Mouse (Mus musculus): ENCODE data around the gene Sp2.

Gene Sp2

DNA sequence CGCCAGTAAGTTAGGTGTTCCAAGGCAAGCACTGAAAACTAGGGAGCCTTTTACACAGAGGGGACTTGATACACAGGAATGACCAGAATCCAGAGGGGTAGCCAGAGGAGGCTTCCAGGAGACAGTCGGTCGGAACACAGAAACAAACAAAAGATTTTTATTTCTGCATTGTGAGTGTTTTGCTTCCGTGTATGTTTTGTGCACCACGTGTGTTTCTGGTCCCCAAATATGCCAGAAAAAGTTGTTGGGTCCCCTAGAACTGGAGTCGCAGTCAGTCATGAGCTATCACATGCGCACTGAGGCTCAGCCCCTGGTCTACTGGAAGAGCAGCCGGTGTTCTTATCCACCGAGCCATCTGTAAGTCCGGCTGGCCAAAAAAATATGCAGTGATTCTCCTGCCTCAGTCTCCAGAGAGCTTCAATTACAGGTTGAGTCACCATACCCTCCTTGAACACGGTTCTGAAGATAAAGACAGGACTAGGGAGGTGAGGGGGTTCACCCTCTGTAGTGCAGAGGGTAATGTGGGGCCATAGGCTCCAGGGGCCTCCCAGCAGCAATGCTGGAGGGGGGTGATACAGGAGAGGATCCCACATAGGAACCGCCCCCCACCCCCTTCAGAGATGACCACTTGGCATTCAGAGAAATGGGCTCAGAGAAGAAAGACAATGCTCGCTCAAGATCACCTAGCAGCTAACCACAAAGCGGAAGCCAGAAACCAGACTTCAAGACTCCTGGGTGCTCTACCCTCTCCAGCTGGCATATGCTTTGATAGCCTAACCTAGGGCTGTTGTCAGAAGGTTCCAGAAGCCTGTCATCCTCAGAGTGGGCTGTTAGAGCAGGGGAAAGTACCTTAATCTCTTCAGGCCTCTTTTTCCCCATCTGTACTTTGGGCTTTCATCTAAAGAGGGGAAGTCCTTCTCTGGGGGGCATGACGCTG is 13.3 kb upstream of the Sp2 start:
- no peak for DNase-seq

DNA sequence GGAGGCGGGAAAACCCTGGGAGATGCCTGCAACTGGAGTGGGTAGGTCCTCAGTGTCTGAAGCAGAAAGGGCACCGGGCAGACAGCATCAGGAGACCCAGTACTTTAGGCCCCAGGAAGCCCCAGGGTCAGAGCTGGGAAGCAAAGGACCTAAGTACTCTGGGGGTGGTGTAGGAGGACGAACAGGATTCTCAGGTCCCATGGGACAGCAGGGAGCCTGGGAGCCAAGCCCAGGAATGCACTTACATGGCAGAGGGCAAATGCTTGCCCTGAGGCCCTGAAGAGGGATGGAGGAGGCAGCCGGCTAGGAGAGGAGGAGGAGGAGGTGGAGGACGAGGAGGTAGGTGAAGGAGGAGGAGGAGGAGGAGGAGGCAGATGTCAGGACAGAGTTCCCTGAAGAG is 12.3 kb upstream of the Sp2 start:
- DNase-seq = no peak

DNA sequence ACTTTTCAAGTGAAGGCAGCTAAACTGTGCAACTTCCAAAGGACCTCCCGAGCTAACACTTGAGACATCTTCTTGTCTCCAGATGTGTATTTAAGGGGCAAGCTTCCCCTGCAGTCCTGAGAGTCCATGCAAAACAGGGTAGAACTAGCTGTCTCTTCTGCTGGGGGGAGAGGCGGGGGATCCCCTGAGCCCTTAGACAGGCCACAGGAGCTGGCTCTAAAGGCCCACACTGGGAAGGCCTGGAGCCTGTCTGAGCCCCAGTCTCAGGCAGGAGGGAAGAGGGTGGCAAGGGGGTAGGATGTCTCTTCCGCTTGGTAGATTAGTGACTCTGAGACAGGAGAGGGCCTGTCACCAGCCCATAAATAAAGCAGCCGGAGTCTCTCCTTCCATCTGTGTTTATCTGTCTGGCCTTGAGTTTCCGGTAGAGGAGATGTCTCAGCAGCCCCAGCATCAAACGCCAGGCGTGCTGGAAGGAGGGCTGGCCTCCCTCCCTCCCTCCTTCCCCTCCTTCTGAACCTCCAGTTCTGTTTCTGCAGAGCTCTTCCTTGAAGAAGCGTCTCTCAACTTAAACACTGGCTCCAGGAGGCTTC is 10.1 kb upstream of the Sp2 start:
- no peak for DNase-seq

GRCm38 (mm10) chr11:96991501-96991900 is 8.7 kb upstream of the Sp2 start:
- DNase-seq = no peak

GRCm38 (mm10) chr11:96987873-96988655 is 5.3 kb upstream of the Sp2 start:
- DNase-seq = no peak

DNA sequence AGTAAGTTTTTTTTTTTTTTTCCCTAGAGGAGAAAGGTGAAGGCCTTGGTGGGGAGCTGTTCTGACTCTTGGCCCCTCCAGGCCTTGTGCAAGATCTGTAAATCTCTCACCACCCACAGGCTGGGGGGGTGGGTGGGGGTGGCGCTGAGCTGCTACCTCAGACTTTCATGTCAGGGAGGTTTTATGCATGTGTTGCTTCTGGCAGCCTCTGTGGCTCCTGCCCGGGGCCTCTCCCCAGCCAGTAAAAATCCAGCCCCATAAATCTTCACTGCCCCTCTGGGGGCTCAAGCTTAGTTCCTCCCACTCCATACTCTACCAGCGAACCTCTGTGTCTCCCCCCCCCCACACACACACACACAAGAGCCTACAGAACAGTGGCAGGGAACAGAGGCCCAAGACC is 3.7 kb upstream of the Sp2 start:
- DNase-seq = no peak

DNA sequence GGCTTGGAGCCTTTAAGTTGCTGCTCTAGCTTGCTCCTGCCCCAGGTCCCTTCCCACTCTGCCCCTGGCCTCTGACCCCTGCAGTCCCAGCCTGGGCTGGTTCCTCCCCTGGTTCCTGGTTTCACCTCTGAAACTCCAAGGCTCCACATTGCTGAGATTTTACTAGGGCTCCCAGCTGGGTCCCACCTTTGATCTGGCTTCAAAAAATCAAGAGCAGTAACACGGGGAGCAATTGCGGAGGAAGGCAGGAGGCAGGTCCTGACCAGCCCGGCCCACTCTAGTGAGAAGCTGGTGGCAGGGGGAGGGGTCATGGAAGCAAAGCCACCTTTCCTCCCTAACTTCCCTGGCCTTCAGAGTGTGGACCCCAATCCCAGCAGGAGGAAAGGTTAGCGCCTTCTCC is 2.1 kb upstream of the Sp2 start:
- no peak for DNase-seq

- DNase-seq = peak; percentile 91 to 92
Measured at GRCm38 (mm10) chr11:96982355-96982754, 404 bp downstream of the Sp2 start.

GRCm38 (mm10) chr11:96981461-96981860 is 1.3 kb downstream of the Sp2 start:
- DNase-seq = no peak

GRCm38 (mm10) chr11:96980021-96980420 is 2.7 kb downstream of the Sp2 start:
- no peak for DNase-seq

DNA sequence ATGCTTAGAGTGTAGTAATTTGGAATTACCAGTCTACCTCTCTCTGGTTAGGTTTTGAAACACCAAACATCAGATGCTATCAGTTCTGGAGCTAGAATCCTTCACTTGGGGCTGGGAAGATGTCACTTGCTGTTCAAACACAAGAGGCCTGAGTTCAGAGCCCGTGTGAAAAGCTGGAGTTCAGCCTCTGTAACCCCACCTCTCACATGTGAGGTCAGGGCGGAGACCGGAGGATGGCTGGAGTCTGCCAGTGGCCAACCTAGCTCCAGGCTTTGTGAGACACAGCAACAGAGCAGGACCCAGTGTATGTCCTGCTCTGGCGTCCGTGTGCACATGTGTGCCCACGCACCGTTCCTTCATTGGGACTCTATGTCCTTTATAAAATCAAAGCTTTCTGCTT is 3.4 kb downstream of the Sp2 start:
- DNase-seq = no peak

DNA sequence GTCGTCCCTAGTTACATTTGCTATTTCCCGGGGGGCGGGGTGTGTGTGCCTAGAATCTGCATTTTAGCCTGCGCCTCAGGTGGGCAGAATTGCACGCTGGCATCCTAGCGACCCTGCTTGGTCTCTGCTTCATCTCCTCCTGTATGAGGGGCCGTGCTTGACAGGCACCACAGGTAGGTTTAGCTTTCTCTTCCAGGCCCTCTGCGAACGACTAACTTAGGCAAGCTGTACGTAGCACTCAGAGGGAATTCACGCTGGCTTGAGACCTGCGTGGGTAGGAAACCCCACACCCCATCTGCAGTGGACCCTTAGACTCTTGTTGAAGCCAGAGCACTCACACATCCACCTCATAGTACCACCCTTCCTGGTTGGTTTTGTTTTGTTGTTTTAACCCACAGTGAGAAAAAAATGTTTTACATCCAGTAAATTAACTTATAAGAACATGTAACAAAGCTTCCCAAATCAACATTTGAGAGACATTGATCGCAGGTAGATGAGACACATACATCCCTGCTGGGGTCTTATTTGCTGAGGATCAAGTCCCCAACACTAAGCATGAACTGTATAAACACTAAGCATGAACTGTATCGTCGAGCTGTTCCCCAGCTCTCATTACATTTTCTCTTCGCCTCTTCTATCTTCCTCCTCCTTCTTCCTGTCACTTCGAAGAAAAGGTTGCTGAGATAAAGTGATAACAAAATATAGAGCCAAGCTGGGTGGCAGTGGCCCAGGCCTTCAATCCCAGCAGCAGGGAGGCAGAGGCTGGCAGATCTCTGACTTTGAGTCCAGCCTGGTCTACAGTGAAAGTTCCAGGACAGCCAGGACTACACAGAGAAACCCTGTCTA is 4.1 kb downstream of the Sp2 start:
- no peak for DNase-seq

GRCm38 (mm10) chr11:96977606-96978400 is 5.0 kb downstream of the Sp2 start:
- DNase-seq = peak; percentile 98 to 99

DNA sequence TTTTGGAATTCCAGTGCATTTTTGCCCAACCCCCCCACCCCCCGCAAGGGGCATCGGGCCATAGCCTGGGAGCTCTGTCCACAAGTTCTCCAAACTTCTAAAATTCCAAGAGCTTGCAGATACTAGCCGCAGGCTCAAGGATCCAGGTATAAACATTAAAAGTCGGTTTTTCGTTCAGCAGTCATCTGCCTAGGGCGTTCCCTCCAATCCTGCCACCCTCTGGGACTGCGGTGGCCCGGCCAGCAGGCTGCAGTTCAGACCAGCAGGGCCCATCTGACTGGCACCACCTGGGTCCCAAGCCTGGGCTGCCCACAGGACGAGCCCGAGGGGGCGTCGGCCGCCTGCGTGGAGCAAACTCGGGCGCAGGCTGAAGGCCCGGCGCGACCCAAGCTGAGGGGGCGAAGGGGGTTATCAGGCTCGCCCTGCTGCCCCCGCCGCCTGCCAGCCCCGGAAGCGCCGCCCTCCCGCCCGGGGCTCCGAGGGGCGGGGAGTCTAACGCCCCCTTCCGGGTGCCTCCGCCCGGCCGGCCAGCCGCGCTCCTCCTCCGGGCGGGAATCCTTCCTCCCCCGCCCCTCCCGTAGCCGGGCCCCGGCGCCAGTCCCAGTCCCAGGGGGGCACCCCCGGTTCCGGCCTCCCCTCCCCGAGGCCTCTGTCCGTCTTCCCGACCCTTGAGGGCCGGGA is 5.7 kb downstream of the Sp2 start:
- DNase-seq = peak; percentile 93 to 94

GRCm38 (mm10) chr11:96976379-96976687 is 6.4 kb downstream of the Sp2 start:
- DNase-seq = no peak

DNA sequence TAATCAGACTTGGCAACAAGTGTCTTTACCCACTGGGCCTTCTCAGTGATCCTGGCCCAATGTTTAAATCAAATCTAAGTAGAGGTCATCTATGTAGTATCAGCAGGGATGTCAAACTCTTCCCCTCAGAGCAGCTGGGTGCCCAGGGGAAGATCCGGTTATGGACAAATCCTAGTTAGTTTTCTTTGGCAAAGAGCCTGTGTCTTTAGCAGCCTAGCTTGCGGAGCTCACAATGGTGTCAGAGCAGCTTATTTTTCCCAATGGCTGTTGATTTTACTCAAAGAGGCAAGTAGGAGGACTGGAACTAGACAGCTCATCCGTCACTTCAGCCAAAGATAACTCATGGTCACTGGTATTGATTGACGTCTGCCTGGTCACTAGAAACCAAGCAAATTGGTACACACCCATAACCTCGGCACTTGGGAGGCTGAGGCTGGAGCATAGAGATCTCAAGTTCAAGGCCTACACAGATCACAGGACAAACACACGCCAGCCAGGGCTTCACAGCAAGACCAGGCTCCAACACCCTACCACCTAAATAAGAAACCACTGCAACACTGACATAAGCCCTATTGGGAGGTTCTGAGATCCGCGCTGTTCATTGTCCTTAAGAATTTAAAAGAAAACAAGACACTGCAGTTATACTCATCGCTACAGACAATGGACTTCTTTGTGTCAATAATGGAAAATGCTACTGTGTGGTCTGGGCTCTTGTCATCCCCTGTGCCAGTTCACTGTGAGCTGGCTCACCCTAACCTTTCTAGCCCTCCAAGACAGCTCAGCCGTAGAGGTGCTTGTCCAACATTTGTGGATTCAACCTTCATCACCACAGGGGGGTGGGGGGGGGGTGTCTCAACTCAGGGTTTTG is 7.0 kb downstream of the Sp2 start:
- DNase-seq = peak in 1 of 2 experiments; percentile 21

DNA sequence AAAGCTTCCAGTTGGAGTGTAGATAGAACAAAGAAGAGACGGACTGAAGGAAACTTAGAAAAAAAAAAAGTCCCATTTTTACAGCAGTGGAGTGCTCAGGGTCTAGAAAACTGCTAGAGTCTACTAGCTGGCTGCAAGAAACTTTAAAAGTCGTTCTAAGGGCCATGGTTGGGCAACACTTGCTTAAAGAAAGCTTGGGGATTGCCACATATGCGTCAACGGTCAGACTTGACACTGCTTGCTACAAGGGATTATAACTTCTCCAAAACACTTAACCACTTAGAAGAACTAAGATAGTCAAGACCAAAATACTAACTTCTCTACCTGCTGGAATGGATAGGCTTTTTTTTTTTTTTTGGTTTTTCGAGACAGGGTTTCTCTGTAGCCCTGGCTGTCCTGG is 7.9 kb downstream of the Sp2 start:
- DNase-seq = no peak

GRCm38 (mm10) chr11:96973426-96973964 is 9.3 kb downstream of the Sp2 start:
- peak; percentile 69 to 82 for DNase-seq

DNA sequence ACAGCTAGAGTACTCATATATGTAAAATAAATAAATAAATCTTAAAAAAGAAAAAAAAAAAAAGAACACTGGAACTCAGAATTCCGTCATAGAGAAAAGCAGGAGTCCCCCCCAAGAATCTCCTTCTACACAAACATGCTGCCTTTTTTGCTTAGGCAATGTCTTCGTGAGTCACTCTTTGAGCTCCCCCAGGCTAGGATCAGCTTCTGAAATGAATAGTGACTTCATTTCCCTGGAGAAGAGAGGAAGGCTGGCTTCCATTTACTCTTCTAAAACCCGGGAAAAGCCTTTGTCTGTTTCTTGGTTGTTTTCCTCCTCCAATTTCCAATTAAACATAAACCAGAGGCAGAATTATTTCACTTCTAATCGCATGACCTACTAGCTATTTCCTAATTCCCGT is 9.9 kb downstream of the Sp2 start:
- no peak for DNase-seq

GRCm38 (mm10) chr11:96970341-96970740 is 12.4 kb downstream of the Sp2 start:
- no peak for DNase-seq
